Mouse (Mus musculus): ENCODE data around the gene Rpl11.

The Rpl11 gene

GRCm38 (mm10) chr4:136027416-136028131 lies 25.7 kb downstream of the Rpl11 start:
- no peak for DNase-seq (ENCODE audit: low read depth, low spot score)

GRCm38 (mm10) chr4:136025350-136025749 lies 27.9 kb downstream of the Rpl11 start:
- DNase-seq (ENCODE audit: low read depth, low spot score) = no peak

GRCm38 (mm10) chr4:136022924-136023323 lies 30.3 kb downstream of the Rpl11 start:
- no peak for DNase-seq (ENCODE audit: low read depth, low spot score)

GRCm38 (mm10) chr4:136021549-136022047 lies 31.6 kb downstream of the Rpl11 start, which contains the start of gene Eloa:
Eloa (minus strand) TSS chr4:136021763.
- DNase-seq (ENCODE audit: low read depth, low spot score) = peak; percentile 94

GRCm38 (mm10) chr4:136020743-136021548 lies 32.3 kb downstream of the Rpl11 start:
- DNase-seq (ENCODE audit: low read depth, low spot score) = no peak

GRCm38 (mm10) chr4:136016059-136016602 lies 37.1 kb downstream of the Rpl11 start:
- no peak for DNase-seq (ENCODE audit: low read depth, low spot score)

GRCm38 (mm10) chr4:136010586-136010985 lies 42.6 kb downstream of the Rpl11 start:
- no peak for DNase-seq (ENCODE audit: low read depth, low spot score)

- no peak for DNase-seq (ENCODE audit: low read depth, low spot score)
These were observed 44.3 kb downstream of the Rpl11 start for GRCm38 (mm10) chr4:136008782-136009447.

- no peak for DNase-seq (ENCODE audit: low read depth, low spot score)
These were observed 46.4 kb downstream of the Rpl11 start for GRCm38 (mm10) chr4:136006821-136007220.

- no peak for DNase-seq (ENCODE audit: low read depth, low spot score)
These were observed 48.3 kb downstream of the Rpl11 start for GRCm38 (mm10) chr4:136004921-136005320.

GRCm38 (mm10) chr4:136004107-136004675 lies 49.0 kb downstream of the Rpl11 start:
- DNase-seq (ENCODE audit: low read depth, low spot score) = no peak

GRCm38 (mm10) chr4:135995118-135995517 lies 58.1 kb downstream of the Rpl11 start:
- DNase-seq (ENCODE audit: low read depth, low spot score) = no peak

GRCm38 (mm10) chr4:135993941-135994340 lies 59.3 kb downstream of the Rpl11 start:
- no peak for DNase-seq (ENCODE audit: low read depth, low spot score)

GRCm38 (mm10) chr4:135987714-135988113 lies 65.5 kb downstream of the Rpl11 start:
- DNase-seq (ENCODE audit: low read depth, low spot score) = no peak

- peak; percentile 78 for DNase-seq (ENCODE audit: low read depth, low spot score)
These were observed 66.1 kb downstream of the Rpl11 start, which contains the start of gene Pithd1 for GRCm38 (mm10) chr4:135986943-135987710. Pithd1 (minus strand) TSS chr4:135987264.

- DNase-seq (ENCODE audit: low read depth, low spot score) = no peak
These were observed 66.8 kb downstream of the Rpl11 start for GRCm38 (mm10) chr4:135986301-135986942.

- no peak for DNase-seq (ENCODE audit: low read depth, low spot score)
These were observed 67.5 kb downstream of the Rpl11 start for GRCm38 (mm10) chr4:135985769-135986168.

GRCm38 (mm10) chr4:135985193-135985592 lies 68.0 kb downstream of the Rpl11 start:
- DNase-seq (ENCODE audit: low read depth, low spot score) = no peak

- no peak for DNase-seq (ENCODE audit: low read depth, low spot score)
These were observed 68.7 kb downstream of the Rpl11 start for GRCm38 (mm10) chr4:135984556-135984955.

GRCm38 (mm10) chr4:135981524-135982063 lies 71.6 kb downstream of the Rpl11 start:
- no peak for DNase-seq (ENCODE audit: low read depth, low spot score)
